Mouse (Mus musculus): Measurements from ENCODE around the gene Fgfr2. TPM values are rescaled to one million over a fixed set of nuclear protein-coding genes. Genes with fewer than 3 reads are reported as not detected.

Fgfr2 gene
- polyA plus RNA-seq, 1 experiment from 2014 or later: 133 TPM

DNA sequence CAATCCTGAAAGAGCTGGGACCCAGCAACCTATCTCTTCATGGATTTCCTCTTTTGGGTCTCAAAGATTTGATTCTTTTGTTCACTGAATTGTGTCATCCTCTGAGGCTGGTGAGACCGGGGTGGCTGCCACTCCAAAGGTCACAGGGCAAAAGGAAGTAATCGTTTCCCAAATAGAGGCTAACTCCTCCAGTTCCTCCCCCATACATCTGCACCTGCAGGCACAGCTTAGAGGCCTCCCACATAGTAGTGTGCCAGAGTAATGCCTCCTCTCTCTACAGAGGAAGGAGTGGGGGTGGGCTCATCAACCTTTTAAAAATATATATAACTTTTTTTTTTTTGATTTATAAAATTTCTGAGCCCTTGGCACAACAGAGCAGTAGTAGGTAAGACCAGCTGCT lies 3001.6 kb downstream of the Fgfr2 start:
- peak; percentile 70; the same call in 1 of the 2 replicates for ATAC-seq (ENCODE audit: low FRiP score, low TSS enrichment)
- no peak overlapping the region; the same call in 1 of the 2 replicates for H3K27ac ChIP-seq (ENCODE audit: low read depth, low read length)
- WGBS: 2% methylated on average over 2 of the region's 2 CpGs

GRCm38 (mm10) chr7:130119466-130119865 lies 3003.7 kb downstream of the Fgfr2 start:
- WGBS: 21% methylated on average over 6 of the region's 6 CpGs
- 0 out of 2 replicates have a peak, but pooled peaks have one; percentile 21 for ATAC-seq (ENCODE audit: low FRiP score, low TSS enrichment)
- peaks cover 20% of the 10 kb centered on the region for H3K4me1 ChIP-seq (ENCODE audit: control insufficient read depth, insufficient read depth, low read length)
- no peak overlapping the region for H3K9ac ChIP-seq (ENCODE audit: low read depth, low read length)
- H3K9me3 ChIP-seq (ENCODE audit: control insufficient read depth, low read length): no peaks in the 10 kb centered on the region
- no peaks in the 10 kb centered on the region for H3K27me3 ChIP-seq (ENCODE audit: control insufficient read depth, insufficient read depth, low read length)
- no peak overlapping the region for H3K4me2 ChIP-seq (replicated peaks; ENCODE audit: low read depth, low read length)
- H3K36me3 ChIP-seq (ENCODE audit: control insufficient read depth, insufficient read depth, low read length): no peaks in the 10 kb centered on the region
- peak overlapping the region; percentile 60; the same call in 1 of the 2 replicates for H3K27ac ChIP-seq (ENCODE audit: low read depth, low read length)
- H3K4me3 ChIP-seq (ENCODE audit: low read length): no peak overlapping the region

More for the DNA sequence above, 3001.6 kb downstream of the Fgfr2 start:
- no peaks in the 10 kb centered on the region for H3K9me3 ChIP-seq (ENCODE audit: control insufficient read depth, low read length)
- H3K4me3 ChIP-seq (ENCODE audit: low read length): no peak overlapping the region
- peaks cover 20% of the 10 kb centered on the region for H3K4me1 ChIP-seq (ENCODE audit: control insufficient read depth, insufficient read depth, low read length)
- no peaks in the 10 kb centered on the region for H3K36me3 ChIP-seq (ENCODE audit: control insufficient read depth, insufficient read depth, low read length)
- no peak overlapping the region for H3K4me2 ChIP-seq (replicated peaks; ENCODE audit: low read depth, low read length)
- H3K9ac ChIP-seq (ENCODE audit: low read depth, low read length): no peak overlapping the region
- no peaks in the 10 kb centered on the region for H3K27me3 ChIP-seq (ENCODE audit: control insufficient read depth, insufficient read depth, low read length)

- H3K27ac ChIP-seq (ENCODE audit: low read depth, low read length): peak overlapping the region; percentile 60; the same call in 1 of the 2 replicates
- peak; percentile 63; the same call in 1 of the 2 replicates for ATAC-seq (ENCODE audit: low FRiP score, low TSS enrichment)
- H3K36me3 ChIP-seq (ENCODE audit: control insufficient read depth, insufficient read depth, low read length): no peaks in the 10 kb centered on the region
- H3K27me3 ChIP-seq (ENCODE audit: control insufficient read depth, insufficient read depth, low read length): no peaks in the 10 kb centered on the region
- H3K9ac ChIP-seq (ENCODE audit: low read depth, low read length): no peak overlapping the region
- H3K4me1 ChIP-seq (ENCODE audit: control insufficient read depth, insufficient read depth, low read length): peaks cover 20% of the 10 kb centered on the region
- no peak overlapping the region for H3K4me2 ChIP-seq (replicated peaks; ENCODE audit: low read depth, low read length)
- H3K9me3 ChIP-seq (ENCODE audit: control insufficient read depth, low read length): no peaks in the 10 kb centered on the region
- WGBS: 7% methylated on average over 4 of the region's 4 CpGs
- no peak overlapping the region for H3K4me3 ChIP-seq (ENCODE audit: low read length)
Observed at GRCm38 (mm10) chr7:130118726-130119125, 3004.4 kb downstream of the Fgfr2 start.

DNA sequence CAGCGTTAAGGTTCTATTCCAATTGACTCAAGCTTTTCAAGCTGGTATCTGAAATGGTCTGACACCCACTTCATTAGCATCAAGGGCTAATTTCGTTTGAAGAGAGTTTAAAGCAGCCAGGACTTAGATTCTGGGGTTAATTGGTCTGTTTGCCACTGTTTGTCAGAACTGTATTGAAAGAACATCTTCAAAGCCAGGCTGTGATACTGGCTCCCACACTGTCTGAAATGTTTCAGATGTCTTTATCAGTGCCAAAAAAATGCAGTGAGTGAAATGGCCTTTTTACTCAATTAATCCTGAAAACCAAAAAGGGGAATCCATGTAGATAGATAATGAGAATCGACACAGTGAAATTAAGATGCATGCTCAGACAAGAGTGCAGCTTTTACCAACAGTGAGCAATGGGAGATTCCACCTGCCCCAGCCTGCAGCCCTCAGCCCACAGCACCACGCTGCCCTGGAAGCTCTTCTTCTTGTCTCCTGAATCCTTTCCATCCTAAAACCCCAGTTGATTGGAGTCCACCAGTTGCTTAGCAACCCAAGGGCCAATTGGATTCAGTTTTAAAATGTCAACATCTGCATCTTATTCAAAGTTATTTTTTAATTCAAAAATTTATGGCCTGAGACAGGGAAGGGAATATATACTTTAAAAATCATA lies 3005.6 kb downstream of the Fgfr2 start:
- no peak for ATAC-seq (ENCODE audit: low FRiP score, low TSS enrichment)
- H3K36me3 ChIP-seq (ENCODE audit: control insufficient read depth, insufficient read depth, low read length): no peaks in the 10 kb centered on the region
- H3K9me3 ChIP-seq (ENCODE audit: control insufficient read depth, low read length): no peaks in the 10 kb centered on the region
- no peak overlapping the region for H3K4me2 ChIP-seq (replicated peaks; ENCODE audit: low read depth, low read length)
- no peak overlapping the region for H3K4me3 ChIP-seq (ENCODE audit: low read length)
- H3K27ac ChIP-seq (ENCODE audit: low read depth, low read length): no peak overlapping the region
- peaks cover 20% of the 10 kb centered on the region for H3K4me1 ChIP-seq (ENCODE audit: control insufficient read depth, insufficient read depth, low read length)
- H3K9ac ChIP-seq (ENCODE audit: low read depth, low read length): no peak overlapping the region
- 40% methylated on average over 4 of the region's 4 CpGs for WGBS
- no peaks in the 10 kb centered on the region for H3K27me3 ChIP-seq (ENCODE audit: control insufficient read depth, insufficient read depth, low read length)

DNA sequence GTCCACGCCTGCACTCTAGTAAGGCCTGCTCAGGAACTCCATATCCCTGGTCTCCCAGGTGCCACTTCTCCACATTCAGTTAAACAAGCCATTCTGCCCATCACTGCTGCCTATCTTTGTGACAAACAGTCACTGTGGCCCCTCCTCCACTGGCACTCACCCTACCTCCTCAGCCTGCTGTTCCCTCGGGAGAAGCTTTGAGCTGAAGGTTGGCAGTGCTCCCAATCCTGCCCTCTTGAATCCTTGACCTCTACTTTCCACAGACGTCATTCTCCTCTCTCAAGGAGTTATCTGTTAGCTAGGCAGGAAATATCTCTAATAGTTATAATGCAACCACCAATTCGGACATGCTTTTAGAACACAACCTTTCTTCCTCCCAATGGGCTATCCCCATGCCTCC lies 3008.7 kb downstream of the Fgfr2 start:
- Histone ChIP-seq H3K9ac (ENCODE audit: low read depth, low read length) (no peak overlapping the region), H3K36me3 (ENCODE audit: control insufficient read depth, insufficient read depth, low read length) (no peaks in the 10 kb centered on the region), H3K27ac (ENCODE audit: low read depth, low read length) (no peak overlapping the region), H3K4me2 (replicated peaks; ENCODE audit: low read depth, low read length) (no peak overlapping the region), H3K4me1 (ENCODE audit: control insufficient read depth, insufficient read depth, low read length) (peaks cover 12% of the 10 kb centered on the region), H3K27me3 (ENCODE audit: control insufficient read depth, insufficient read depth, low read length) (no peaks in the 10 kb centered on the region), H3K9me3 (ENCODE audit: control insufficient read depth, low read length) (no peaks in the 10 kb centered on the region), H3K4me3 (ENCODE audit: low read length) (no peak overlapping the region)
- 76% methylated on average over 4 of the region's 4 CpGs for WGBS
- ATAC-seq (ENCODE audit: low FRiP score, low TSS enrichment): no peak

Small RNA genes within 50 kb of the gene (microRNA-seq; reads per million reads assigned to microRNA genes)
- not detected for gene Mir7061

Other genes with a start within 250 kb of the Fgfr2 start
- 18.0 and 20.0 TPM in 2 replicates for gene Zranb1, start 192.2 kb downstream of the Fgfr2 start, polyA plus RNA-seq (2014; fragmentation: Nextera tagmentation; extraction: Ambion mirVana)
- 132 and 157 TPM in 2 replicates for gene Ctbp2, start 1.0 kb upstream of the Fgfr2 start, polyA plus RNA-seq (2014; fragmentation: Nextera tagmentation; extraction: Ambion mirVana)

Measured in kidney, embryonic 14.5 days (tissue).